Mouse (Mus musculus) cerebellum, postnatal 25 days (tissue): ENCODE results near the gene Ell.

ENCODE experiments used
- DNase-seq, 2 experiments: peaks; one replicate each; pipeline ENCODE4 v3.0.0; 2021; ENCODE audit warnings: mixed read lengths in 2 of 2

Gene Ell

GRCm38 (mm10) chr8:70600473-70601270 lies 61.4 kb downstream of the Ell start:
- DNase-seq, result peak; percentile 29 to 53

GRCm38 (mm10) chr8:70601271-70601649 lies 62.0 kb downstream of the Ell start:
- DNase-seq, result peak; percentile 77 to 92

DNA sequence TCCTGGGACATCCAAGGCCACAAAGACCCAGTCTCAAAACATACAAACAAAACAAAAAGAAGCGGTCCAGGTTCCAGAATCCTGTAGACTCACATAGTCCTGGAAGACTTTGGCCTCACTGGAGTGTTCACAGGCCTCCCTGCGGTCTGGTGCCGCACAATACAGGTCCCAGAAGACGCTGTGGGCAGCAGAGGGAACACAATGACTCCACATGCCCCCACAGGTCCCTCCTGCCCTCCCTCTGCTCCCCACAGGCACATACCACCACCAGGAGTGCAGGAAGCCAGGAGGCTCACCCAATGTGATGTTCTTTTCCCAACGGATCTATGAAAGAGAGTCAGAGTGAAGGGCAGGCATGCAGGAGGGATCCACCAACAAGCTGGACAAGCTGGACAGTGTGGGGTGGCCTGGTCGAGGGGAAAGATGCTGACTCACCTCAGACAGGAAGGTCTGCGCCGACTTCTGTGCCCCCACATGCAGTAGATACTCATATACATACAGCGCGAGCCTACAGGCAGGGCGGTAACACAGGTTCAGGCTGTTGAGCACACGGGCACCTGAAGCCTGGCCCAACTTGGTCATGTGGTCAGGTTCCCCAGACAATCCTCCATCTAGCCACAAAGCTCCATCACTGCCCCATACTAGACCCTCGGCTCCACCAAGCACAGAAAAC lies 63.0 kb downstream of the Ell start:
- DNase-seq, result no peak

GRCm38 (mm10) chr8:70604558-70604957 lies 65.3 kb downstream of the Ell start:
- DNase-seq, result no peak

- peak in 1 of 2 experiments; percentile 7 for DNase-seq
These were observed 66.9 kb downstream of the Ell start for GRCm38 (mm10) chr8:70605871-70606779.

- DNase-seq, result peak; percentile 31 to 35
These were observed 67.7 kb downstream of the Ell start for GRCm38 (mm10) chr8:70606780-70607602.

- DNase-seq, result peak in 1 of 2 experiments; percentile 40
These were observed 68.3 kb downstream of the Ell start for GRCm38 (mm10) chr8:70607603-70607897.

GRCm38 (mm10) chr8:70607898-70608748 lies 68.9 kb downstream of the Ell start:
- peak; percentile 70 to 84 for DNase-seq

DNA sequence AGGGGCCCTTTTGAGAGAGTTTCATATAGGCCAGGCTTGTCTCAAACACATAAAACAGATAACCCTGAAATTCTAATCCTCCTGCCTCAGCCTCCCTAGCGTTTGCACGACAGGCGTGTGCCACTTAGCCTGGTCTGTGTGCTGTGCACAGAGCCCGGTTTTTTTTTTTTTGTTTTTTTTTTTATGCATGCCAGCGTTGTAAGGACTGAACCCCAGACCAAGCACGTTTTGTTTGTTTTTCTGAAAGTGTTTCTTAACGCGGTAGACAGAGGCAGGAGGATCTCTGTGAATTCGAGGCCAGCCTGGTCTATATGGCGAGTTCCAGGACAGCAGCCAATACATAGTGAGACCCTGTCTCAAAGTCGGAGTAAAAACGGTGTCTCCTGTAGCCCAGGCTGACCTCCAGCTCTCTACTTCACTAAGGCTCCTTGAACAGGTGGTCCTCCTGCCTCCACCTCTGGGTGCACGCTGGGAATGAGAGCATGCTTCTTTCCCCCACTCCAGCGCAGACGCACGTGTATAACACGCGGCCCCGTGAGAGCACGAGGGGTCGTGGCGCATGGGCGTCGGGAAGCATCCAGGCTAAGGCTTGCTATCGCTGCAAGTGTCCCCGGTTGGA lies 69.6 kb downstream of the Ell start, which contains the start of gene Ssbp4:
TSS of gene Ssbp4 (minus strand) at position 124 of the 619 bp plus-strand sequence.
- peak; percentile 17 to 29 for DNase-seq

DNA sequence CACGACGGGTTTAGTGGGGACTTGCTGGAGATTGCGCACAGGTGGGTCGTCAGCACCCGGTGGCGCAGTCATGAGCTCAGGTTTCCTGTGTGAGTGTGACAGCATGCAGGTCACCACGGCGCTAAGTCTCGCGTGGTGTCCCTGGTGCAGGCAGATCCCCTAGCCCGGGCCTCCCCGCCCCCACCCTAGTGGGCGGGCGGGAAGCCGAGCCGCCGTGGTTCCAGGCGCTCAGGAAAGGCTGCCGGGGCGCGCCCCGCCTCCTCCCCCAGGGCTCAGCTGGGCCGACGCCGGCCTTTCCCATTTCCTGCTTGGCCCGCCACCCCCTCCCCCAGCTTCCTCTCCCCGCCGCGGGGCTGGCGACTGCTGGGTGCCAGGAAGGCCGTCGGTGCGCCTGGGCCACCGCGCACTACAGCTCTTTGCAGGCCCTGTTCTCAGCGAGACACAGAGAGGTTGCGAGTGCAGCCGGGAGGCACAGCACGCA lies 70.2 kb downstream of the Ell start:
- DNase-seq, result peak; percentile 42 to 69

GRCm38 (mm10) chr8:70609849-70610795 lies 70.9 kb downstream of the Ell start:
- peak; percentile 33 to 65 for DNase-seq

DNA sequence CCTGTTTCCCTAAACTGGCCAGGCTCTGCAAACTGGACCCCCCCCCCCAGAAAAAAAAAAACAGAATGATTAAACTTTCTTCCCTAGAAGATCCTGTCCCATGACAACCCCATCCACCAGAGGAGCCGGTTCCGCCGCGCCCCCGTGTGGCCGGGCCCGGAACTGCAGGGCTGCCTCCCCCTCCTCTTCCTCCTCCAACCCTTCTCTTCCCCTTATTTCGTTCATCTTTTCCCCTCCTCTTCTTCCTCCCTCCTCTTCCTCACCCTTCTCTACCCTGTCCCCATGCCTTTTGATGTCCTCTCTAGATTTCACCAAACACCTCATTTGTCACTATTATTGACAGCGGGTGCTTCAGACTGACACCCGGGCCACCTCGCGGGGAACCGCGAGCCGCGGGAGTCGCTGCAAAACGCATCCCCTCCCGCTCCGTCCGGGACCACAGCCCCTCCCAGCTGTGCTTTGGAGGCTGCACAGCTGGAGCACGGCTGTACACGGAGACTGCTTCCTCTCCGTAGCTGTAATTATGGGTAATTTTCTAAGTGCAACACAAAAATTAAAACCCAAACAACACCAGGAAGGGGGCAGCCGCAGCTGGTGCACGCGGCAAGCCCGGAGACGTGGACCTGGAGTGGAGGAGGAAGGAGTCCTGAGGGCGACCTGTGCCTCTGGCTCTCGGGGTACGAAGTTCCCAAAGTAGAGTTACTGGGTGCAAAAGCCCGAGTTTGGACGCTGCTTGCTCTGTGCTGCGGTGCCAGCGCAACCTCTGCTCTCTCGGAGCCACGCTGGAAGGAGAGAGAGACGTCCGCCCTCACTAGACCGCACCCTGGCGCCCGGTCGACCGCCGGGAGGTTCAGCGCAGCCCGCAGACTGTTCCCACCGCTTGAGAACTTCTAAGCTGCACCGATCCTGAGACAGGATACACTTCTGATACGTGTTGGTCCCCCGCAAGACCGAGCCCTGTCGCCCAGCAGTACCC lies 71.8 kb downstream of the Ell start:
- peak; percentile 83 to 90 for DNase-seq

DNA sequence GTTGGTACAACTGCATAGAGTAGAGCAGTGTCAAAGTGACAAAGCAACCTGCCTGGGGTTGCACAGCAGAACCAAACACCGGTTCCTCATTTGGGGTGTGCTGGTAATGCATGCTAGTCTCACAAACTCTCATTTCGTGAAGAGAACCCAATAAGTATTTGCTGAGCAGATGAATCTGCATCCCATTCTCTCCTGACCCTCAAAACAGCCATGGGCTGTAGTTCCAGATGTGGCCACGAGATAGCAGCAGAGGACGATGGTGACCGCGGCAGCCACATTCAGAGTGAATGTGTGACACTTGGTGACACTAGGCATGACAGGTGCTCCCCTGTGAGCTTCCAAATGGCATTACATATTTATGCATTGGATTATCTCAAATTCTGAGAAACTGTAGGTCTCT lies 72.6 kb downstream of the Ell start:
- peak; percentile 90 to 92 for DNase-seq

- no peak for DNase-seq
These were observed 74.5 kb downstream of the Ell start for GRCm38 (mm10) chr8:70613763-70614162.

GRCm38 (mm10) chr8:70614469-70614868 lies 75.2 kb downstream of the Ell start:
- DNase-seq, result no peak

- no peak for DNase-seq
These were observed 76.0 kb downstream of the Ell start for GRCm38 (mm10) chr8:70615281-70615680.

DNA sequence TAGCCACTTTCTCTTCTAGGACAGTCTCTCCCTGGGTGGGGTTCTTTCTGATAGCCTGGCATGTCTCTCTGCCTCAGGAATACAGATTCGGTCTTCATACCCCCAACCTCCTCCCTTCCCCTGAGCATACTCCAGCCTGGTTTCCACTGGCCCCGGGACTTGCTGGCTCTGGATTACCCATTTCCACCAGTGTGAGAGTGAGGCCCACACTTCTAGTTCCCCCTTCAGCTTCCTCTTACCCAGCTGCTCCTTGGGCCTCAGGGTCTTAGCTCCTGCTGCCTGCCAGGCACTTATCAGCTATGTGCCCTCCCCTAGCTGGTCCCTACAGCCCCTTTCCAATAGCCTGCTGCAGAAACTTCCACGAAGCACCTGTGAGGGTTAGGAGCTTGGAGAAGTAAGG lies 76.6 kb downstream of the Ell start, which contains the start of gene Lrrc25:
TSS of gene Lrrc25 (plus strand) at position 262 of the 400 bp plus-strand sequence.
- DNase-seq, result no peak

DNA sequence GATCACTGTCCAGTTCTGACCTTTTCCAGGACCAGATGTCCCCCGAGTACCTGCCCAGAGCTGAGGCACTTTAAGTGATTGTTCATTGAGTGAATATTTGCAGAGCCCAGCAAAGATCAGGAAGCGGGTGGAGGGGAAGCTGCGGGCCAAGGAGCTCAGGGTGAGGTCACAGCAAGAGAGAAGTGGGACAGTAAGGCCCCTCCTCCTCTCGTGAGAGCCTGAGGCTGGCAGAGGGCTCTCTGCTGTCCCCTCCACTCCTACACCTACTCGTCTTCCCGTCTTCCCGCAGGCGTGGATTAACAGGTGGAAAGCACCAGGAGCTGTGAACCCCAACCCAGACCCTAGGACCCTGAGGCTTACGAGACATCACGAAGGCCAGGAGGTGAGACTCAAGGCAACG lies 77.4 kb downstream of the Ell start:
- DNase-seq, result no peak
